Mouse (Mus musculus) liver, embryonic 14.5 days (tissue): Measurements from ENCODE around the gene Vamp9. TPM values are rescaled to one million over a fixed set of nuclear protein-coding genes. Genes with fewer than 3 reads are reported as not detected.

Source experiments
- ATAC-seq: fragments of 200-750 bp; cut with Nextera tagmentation; 2 replicates; pipeline ENCODE4 v1.8.0; 2017; ENCODE audit warnings: moderate number of reproducible peaks, mild to moderate bottlenecking, moderate library complexity; ENCODE audit not compliant: insufficient read depth
- DNase-seq, 3 experiments: peaks; one replicate each; pipeline ENCODE4 v3.0.0-alpha.2; 2012 to 2013; ENCODE audit warnings: low read depth in 3 of 3, low spot score in 3 of 3
- H3K27ac ChIP-seq: fragments of 300-500 bp; sonication (generic); 2 replicates; pipeline ENCODE4 v1.5.1; 2014; ENCODE audit warnings: moderate library complexity, mild to moderate bottlenecking, control low read depth, inconsistent platforms
- H3K27me3 ChIP-seq: fragments of 300-500 bp; sonication (generic); 2 replicates; pipeline ENCODE4 v1.6.1; 2014; ENCODE audit warnings: mild to moderate bottlenecking, low read length, moderate library complexity; ENCODE audit not compliant: control insufficient read depth, insufficient read depth
- H3K36me3 ChIP-seq: fragments of 300-500 bp; sonication (generic); replicated peaks from 2 replicates; pipeline ENCODE4 v1.6.1; 2014; ENCODE audit warnings: low read depth; ENCODE audit not compliant: control insufficient read depth, insufficient read depth
- H3K4me1 ChIP-seq, 2 experiments: fragments of 200-500 bp in 1 of 2; fragments of 300-500 bp in 1 of 2; sonication (generic) in 1 of 2; replicated peaks; 2 replicates each; pipeline ENCODE4 v1.6.1; 2012 to 2014; ENCODE audit warnings: antibody characterized with exemption in 1 of 2, inconsistent platforms in 1 of 2, low read length in 1 of 2; ENCODE audit not compliant: control insufficient read depth in 2 of 2, insufficient read depth in 2 of 2
- H3K4me2 ChIP-seq: fragments of 300-500 bp; sonication (generic); 2 replicates; pipeline ENCODE4 v1.6.1; 2014; ENCODE audit warnings: low read depth, mild to moderate bottlenecking, control low read depth, moderate library complexity
- H3K4me3 ChIP-seq, 2 experiments: fragments of 200-500 bp in 1 of 2; fragments of 300-500 bp in 1 of 2; sonication (generic) in 1 of 2; 2 replicates each; pipeline ENCODE4 v1.5.1; 2012 to 2014; ENCODE audit warnings: low read depth in 2 of 2, low read length in 2 of 2, mild to moderate bottlenecking in 2 of 2, control low read depth in 1 of 2, inconsistent platforms in 1 of 2, moderate library complexity in 1 of 2; ENCODE audit not compliant: insufficient read depth in 1 of 2
- H3K9ac ChIP-seq: fragments of 300-500 bp; sonication (generic); replicated peaks from 2 replicates; pipeline ENCODE4 v1.6.1; 2014; ENCODE audit warnings: mild to moderate bottlenecking, control low read depth, moderate library complexity
- H3K9me3 ChIP-seq: fragments of 300-500 bp; sonication (generic); 2 replicates; pipeline ENCODE4 v1.6.1; 2016; ENCODE audit warnings: low read length, mixed read lengths; ENCODE audit not compliant: control insufficient read depth
- CTCF ChIP-seq: IDR thresholded peaks from 2 replicates; pipeline ENCODE4 v1.5.1; 2016; ENCODE audit warnings: antibody characterized with exemption, low read depth, control low read depth
- EP300 ChIP-seq: IDR thresholded peaks from 2 replicates; pipeline ENCODE4 v1.6.1; 2016; ENCODE audit warnings: antibody characterized with exemption, low read depth
- WGBS: fragments of 180-500 bp; shearing (Covaris S2); extraction: QIAGEN DNeasy Blood & Tissue Kit; methylation state at CpG from one replicate; pipeline ENCODE4 v1.1.7; 2014; ENCODE audit not compliant: insufficient replicate concordance; 5-methylcytosine and 5-hydroxymethylcytosine counted together
- polyA plus RNA-seq, 2 experiments: library from polyadenylated mRNA; depleted of rRNA in 1 of 2; stranded (reverse) in 1 of 2; unstranded in 1 of 2; fragments of >200 nt; fragmentation: Nextera tagmentation in 1 of 2; extraction: Ambion mirVana in 1 of 2; gene quantifications; 2 replicates each; pipeline versions ENCODE4 v1.2.1 to v1.2.3; 2012 to 2014

Gene Vamp9
- polyA plus RNA-seq, 2 experiments = not detected

GRCm38 (mm10) chr5:99882441-99882840 is 23.6 kb upstream of the Vamp9 start:
- TF ChIP-seq CTCF (no peak), EP300 (no peak)
- H3K4me1 ChIP-seq = no peaks in the 10 kb centered on the region
- no peak overlapping the region for H3K4me2 ChIP-seq
- H3K36me3 ChIP-seq = no peaks in the 10 kb centered on the region
- no peaks in the 10 kb centered on the region for H3K9me3 ChIP-seq
- DNase-seq = no peak
- H3K9ac ChIP-seq = no peak overlapping the region
- ATAC-seq = no peak
- H3K27me3 ChIP-seq = no peaks in the 10 kb centered on the region
- WGBS = 59% methylated on average over 3 of the region's 3 CpGs
- H3K4me3 ChIP-seq = no peak overlapping the region
- no peak overlapping the region for H3K27ac ChIP-seq

- ATAC-seq = no peak
- TF ChIP-seq CTCF = no peak
- TF ChIP-seq EP300 = no peak
Measured at GRCm38 (mm10) chr5:99884035-99884434, 22.0 kb upstream of the Vamp9 start.

GRCm38 (mm10) chr5:99887133-99887532 is 18.9 kb upstream of the Vamp9 start:
- Histone ChIP-seq H3K4me2 (no peak overlapping the region), H3K4me3 (no peak overlapping the region), H3K9me3 (no peaks in the 10 kb centered on the region), H3K36me3 (no peaks in the 10 kb centered on the region), H3K27me3 (no peaks in the 10 kb centered on the region), H3K4me1 (no peaks in the 10 kb centered on the region), H3K27ac (no peak overlapping the region), H3K9ac (no peak overlapping the region)
- no peak for TF ChIP-seq EP300
- no peak for TF ChIP-seq CTCF
- DNase-seq (no peak), ATAC-seq (no peak)
- WGBS = 21% methylated on average over 1 of the region's 1 CpGs

More at GRCm38 (mm10) chr5:99884035-99884434, 22.0 kb upstream of the Vamp9 start:
- Histone ChIP-seq H3K27ac (no peak overlapping the region), H3K27me3 (no peaks in the 10 kb centered on the region), H3K4me2 (no peak overlapping the region), H3K9me3 (no peaks in the 10 kb centered on the region), H3K9ac (no peak overlapping the region), H3K36me3 (no peaks in the 10 kb centered on the region), H3K4me1 (no peaks in the 10 kb centered on the region), H3K4me3 (no peak overlapping the region)
- 62% methylated on average over 4 of the region's 4 CpGs for WGBS
- no peak for DNase-seq

DNA sequence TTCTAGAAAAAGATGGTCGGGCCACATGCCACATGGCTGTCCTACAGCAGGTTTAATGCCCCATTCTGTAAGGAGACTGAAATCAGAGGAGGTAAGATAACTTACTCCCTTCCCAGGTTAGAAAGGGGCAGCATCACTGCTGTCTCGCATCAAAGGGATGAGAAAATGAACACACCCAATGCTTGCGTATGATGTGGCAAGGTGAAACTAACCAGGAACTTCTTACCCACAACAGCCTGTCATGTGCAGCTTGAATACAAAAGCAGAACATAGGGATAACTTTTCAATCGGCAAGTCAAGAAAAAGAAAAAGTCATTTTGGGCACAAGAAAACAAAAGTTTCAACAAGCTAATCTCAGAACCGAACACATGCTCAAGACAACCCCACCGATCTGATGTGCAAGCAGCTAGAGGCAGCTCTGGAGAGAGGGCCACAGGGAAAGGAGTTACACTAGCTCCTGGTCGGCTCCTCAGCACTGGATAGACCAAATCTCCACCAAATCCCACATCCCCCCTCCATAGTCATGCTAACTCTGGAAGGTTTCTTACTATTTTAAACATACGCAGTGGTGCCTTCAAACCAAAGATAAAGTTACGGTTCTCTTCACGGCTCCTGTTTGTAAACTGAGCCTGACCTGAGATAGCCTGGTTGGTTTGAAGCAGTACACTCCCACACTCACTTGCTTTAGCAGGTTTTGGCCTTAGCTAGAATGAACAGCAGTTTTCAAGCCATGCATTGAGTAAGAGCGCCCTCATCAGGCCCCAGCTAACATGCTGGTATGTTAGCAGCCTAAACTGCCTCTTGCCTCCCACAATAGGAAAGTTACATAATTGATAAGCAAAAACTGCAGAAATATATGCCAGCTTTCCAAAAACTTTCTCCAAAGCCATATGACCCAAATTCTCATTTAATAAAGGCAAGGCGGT is 14.3 kb upstream of the Vamp9 start:
- no peaks in the 10 kb centered on the region for H3K4me1 ChIP-seq
- peak; percentile 42 for TF ChIP-seq CTCF
- no peak for TF ChIP-seq EP300
- no peak overlapping the region for H3K9ac ChIP-seq
- DNase-seq = no peak
- ATAC-seq = no peak
- H3K4me3 ChIP-seq = no peak overlapping the region
- 53% methylated on average over 12 of the region's 12 CpGs for WGBS
- H3K36me3 ChIP-seq = no peaks in the 10 kb centered on the region
- no peak overlapping the region for H3K27ac ChIP-seq
- no peaks in the 10 kb centered on the region for H3K27me3 ChIP-seq
- no peaks in the 10 kb centered on the region for H3K9me3 ChIP-seq
- no peak overlapping the region for H3K4me2 ChIP-seq

- no peaks in the 10 kb centered on the region for H3K4me1 ChIP-seq
- no peak overlapping the region for H3K9ac ChIP-seq
- no peak for ATAC-seq
- no peaks in the 10 kb centered on the region for H3K36me3 ChIP-seq
- 9% methylated on average over 6 of the region's 6 CpGs for WGBS
- TF ChIP-seq CTCF (peak; percentile 54), EP300 (no peak)
- no peaks in the 10 kb centered on the region for H3K27me3 ChIP-seq
- no peak overlapping the region for H3K4me3 ChIP-seq
- H3K4me2 ChIP-seq = no peak overlapping the region
- H3K27ac ChIP-seq = no peak overlapping the region
- H3K9me3 ChIP-seq = no peaks in the 10 kb centered on the region
- peak in 1 of 3 experiments; percentile 4 for DNase-seq
Measured at GRCm38 (mm10) chr5:99900041-99900440, 6.0 kb upstream of the Vamp9 start.
